Mouse (Mus musculus) CH12.LX (cell line): ENCODE results near the gene Oas1d.
"Not testable (repeated sequence)": the region's sequence is repeated elsewhere in the genome, so short reads cannot be mapped to it uniquely, and the experiment has no call there.

Experiments
- CTCF ChIP-seq, 2 experiments: IDR thresholded peaks in 1 of 2; conservative IDR thresholded peaks in 1 of 2; 2 replicates each; pipeline ENCODE4 v1.5.1; 2011 to 2012; ENCODE audit warnings: low read depth in 2 of 2, low read length in 2 of 2, improper control_type of control experiment in 1 of 2, inconsistent platforms in 1 of 2, mild to moderate bottlenecking in 1 of 2, moderate library complexity in 1 of 2
- EP300 ChIP-seq: IDR thresholded peaks from 2 replicates; pipeline ENCODE4 v1.6.1; 2011; ENCODE audit warnings: low read length, improper control_type of control experiment
- JUND ChIP-seq: conservative IDR thresholded peaks from 2 replicates; pipeline ENCODE4 v1.6.1; 2011; ENCODE audit warnings: low read depth, low read length, improper control_type of control experiment
- KAT2A ChIP-seq: IDR thresholded peaks from 2 replicates; pipeline ENCODE4 v1.6.1; 2012; ENCODE audit warnings: low read length, improper control_type of control experiment, inconsistent platforms; ENCODE audit not compliant: insufficient replicate concordance
- MAX ChIP-seq: IDR thresholded peaks from 2 replicates; pipeline ENCODE4 v1.6.1; 2011; ENCODE audit warnings: low read length, improper control_type of control experiment
- RAD21 ChIP-seq: IDR thresholded peaks from 2 replicates; pipeline ENCODE4 v1.6.1; 2011; ENCODE audit warnings: low read depth, mild to moderate bottlenecking, low read length, improper control_type of control experiment, moderate library complexity
- ZMIZ1 ChIP-seq: IDR thresholded peaks from 2 replicates; pipeline ENCODE4 v1.6.1; 2012; ENCODE audit warnings: low read depth, mild to moderate bottlenecking, inconsistent platforms, low read length, improper control_type of control experiment

GRCm38 (mm10) chr5:120877407-120877806 is 36.9 kb upstream of the Oas1d start:
- not testable (repeated sequence) for TF ChIP-seq KAT2A; EP300; MAX; CTCF (conservative IDR thresholded peaks at IDR 0.05 in 1 of 2, IDR thresholded peaks at IDR 0.05 in 1 of 2; ENCODE audit: low read depth in 2 of 2, low read length in 2 of 2); JUND; ZMIZ1; RAD21
